Mouse (Mus musculus) left cerebral cortex, adult 18-20 months (tissue): ENCODE results near the gene Hspb8. TPM values are rescaled to one million over a fixed set of nuclear protein-coding genes. Genes with fewer than 3 reads are reported as not detected.
"Not testable (repeated sequence)": the region's sequence is repeated elsewhere in the genome, so short reads cannot be mapped to it uniquely, and the experiment has no call there.

Source experiments
- DNase-seq, 2 experiments: peaks; one replicate each; pipeline ENCODE4 v3.0.0; 2021 to 2022; ENCODE audit warnings: low spot score in 2 of 2, mixed read lengths in 1 of 2
- total RNA-seq, 2 experiments: library from RNA; stranded (reverse); gene quantifications; 2 replicates each; pipeline ENCODE4 v1.2.3; 2021

The Hspb8 gene
- total RNA-seq, 2 experiments from 2014 or later, result 11.5 to 11.6 TPM

GRCm38 (mm10) chr5:116396104-116396503 lies 26.6 kb downstream of the Hspb8 start:
- DNase-seq, result no peak

GRCm38 (mm10) chr5:116392603-116393002 lies 30.1 kb downstream of the Hspb8 start:
- DNase-seq, result no peak

- peak; percentile 45 to 53 for DNase-seq
These were observed 32.7 kb downstream of the Hspb8 start for GRCm38 (mm10) chr5:116389856-116390542.

GRCm38 (mm10) chr5:116389321-116389720 lies 33.3 kb downstream of the Hspb8 start:
- no peak for DNase-seq

- no peak for DNase-seq
These were observed 35.2 kb downstream of the Hspb8 start for GRCm38 (mm10) chr5:116387302-116387935.

- DNase-seq, result peak; percentile 60 to 78
These were observed 36.6 kb downstream of the Hspb8 start for GRCm38 (mm10) chr5:116386020-116386419.

GRCm38 (mm10) chr5:116382646-116383045 lies 40.0 kb downstream of the Hspb8 start:
- DNase-seq, result not testable (repeated sequence)

- no peak for DNase-seq
These were observed 40.9 kb downstream of the Hspb8 start for GRCm38 (mm10) chr5:116381726-116382125.

GRCm38 (mm10) chr5:116381217-116381616 lies 41.4 kb downstream of the Hspb8 start:
- DNase-seq, result no peak

- no peak for DNase-seq
These were observed 42.3 kb downstream of the Hspb8 start for GRCm38 (mm10) chr5:116380384-116380783.

GRCm38 (mm10) chr5:116378872-116379271 lies 43.8 kb downstream of the Hspb8 start:
- no peak for DNase-seq

- DNase-seq, result no peak
These were observed 54.7 kb downstream of the Hspb8 start for GRCm38 (mm10) chr5:116367923-116368322.

- DNase-seq, result no peak
These were observed 55.6 kb downstream of the Hspb8 start for GRCm38 (mm10) chr5:116366889-116367682.

- no peak for DNase-seq
These were observed 61.3 kb downstream of the Hspb8 start for GRCm38 (mm10) chr5:116361342-116361741.

- no peak for DNase-seq
These were observed 61.9 kb downstream of the Hspb8 start for GRCm38 (mm10) chr5:116360751-116361150.

Other genes starting within 250 kb of the Hspb8 start
- under 1 TPM in 1 of 2 experiments, not detected in 1; 0.23 TPM for gene Ccdc60, start 133.9 kb downstream of the Hspb8 start, total RNA-seq
- gene Srrm4, start 169.0 kb upstream of the Hspb8 start, total RNA-seq, result 10 to 100 TPM; 26.4 TPM